Mouse (Mus musculus) heart, embryonic 10.5 days (tissue): ENCODE results near the gene Gm49366. TPM values are rescaled to one million over a fixed set of nuclear protein-coding genes. Genes with fewer than 3 reads are reported as not detected.

Experiments used
- DNase-seq: peaks from one replicate; pipeline ENCODE4 v3.0.0-alpha.2; 2017; ENCODE audit warnings: low spot score
- H3K27ac ChIP-seq: fragments of 300-500 bp; sonication (generic); 2 replicates; pipeline ENCODE4 v1.5.1; 2016; ENCODE audit warnings: mild to moderate bottlenecking
- H3K27me3 ChIP-seq: fragments of 300-500 bp; sonication (generic); 2 replicates; pipeline ENCODE4 v1.6.1; 2016; ENCODE audit warnings: mild to moderate bottlenecking; ENCODE audit not compliant: poor library complexity, insufficient read depth, severe bottlenecking
- H3K36me3 ChIP-seq: fragments of 300-500 bp; sonication (generic); 2 replicates; pipeline ENCODE4 v1.6.1; 2016; ENCODE audit warnings: mild to moderate bottlenecking, moderate library complexity
- H3K4me1 ChIP-seq: fragments of 300-500 bp; sonication (generic); 2 replicates; pipeline ENCODE4 v1.6.1; 2016; ENCODE audit warnings: mild to moderate bottlenecking
- H3K4me3 ChIP-seq: fragments of 300-500 bp; sonication (generic); 2 replicates; pipeline ENCODE4 v1.5.1; 2016; ENCODE audit warnings: mild to moderate bottlenecking, moderate library complexity
- H3K9me3 ChIP-seq: fragments of 300-500 bp; sonication (generic); 2 replicates; pipeline ENCODE4 v1.6.1; 2016; ENCODE audit warnings: mild to moderate bottlenecking, moderate library complexity
- WGBS: fragments of 180-500 bp; shearing (Covaris S2); methylation state at CpG from one replicate; pipeline ENCODE4 v1.1.7; 2016; 5-methylcytosine and 5-hydroxymethylcytosine counted together
- polyA plus RNA-seq: library from polyadenylated mRNA; unstranded; fragments of >200 nt; fragmentation: Nextera tagmentation; extraction: Ambion mirVana; gene quantifications from 2 replicates; pipeline ENCODE4 v1.2.1, GENCODE M21; 2016

The Gm49366 gene
- polyA plus RNA-seq, 1 experiment from 2014 or later: not detected

DNA sequence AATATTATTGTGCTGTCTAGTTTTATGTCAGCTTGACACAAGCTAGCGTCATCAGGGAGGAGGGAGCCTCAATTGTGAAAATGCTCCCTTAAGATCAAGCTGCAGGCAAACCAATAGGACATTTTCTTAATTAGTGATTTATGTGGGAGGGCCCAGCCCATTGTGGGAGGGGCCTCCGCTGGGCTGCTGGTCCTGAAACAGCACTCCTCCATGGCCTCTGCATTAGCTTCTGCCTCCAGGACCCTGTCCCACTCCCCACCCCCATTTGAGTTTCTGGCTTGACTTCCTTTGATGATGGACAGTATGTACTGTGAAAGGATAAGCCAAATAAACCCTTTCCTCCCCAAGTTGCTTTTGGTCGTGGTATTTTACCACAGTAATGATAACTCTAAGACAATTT is 68.3 kb downstream of the Gm49366 start:
- 76% methylated on average over 3 of the region's 3 CpGs for WGBS

DNA sequence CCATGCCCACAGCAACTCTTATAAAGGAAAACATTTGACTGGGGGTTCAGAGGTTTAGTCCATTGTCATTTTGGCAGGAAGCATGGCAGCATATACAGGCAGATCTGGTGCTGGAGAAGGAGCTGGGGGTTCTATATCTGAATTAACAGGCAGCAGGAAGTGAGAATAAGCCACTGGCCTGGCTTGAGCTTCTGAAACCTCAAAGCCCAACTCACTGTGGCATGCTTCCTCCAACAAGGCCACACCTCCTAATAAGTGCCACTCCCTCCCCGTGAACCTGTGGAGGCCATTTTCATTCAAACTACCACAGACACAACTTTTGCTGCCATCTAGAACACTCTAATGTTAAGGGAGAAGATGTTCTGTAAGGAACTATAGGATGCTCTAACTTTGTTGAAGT is 69.0 kb downstream of the Gm49366 start:
- WGBS: 72% methylated on average over 1 of the region's 1 CpGs
- DNase-seq: no peak
- Histone ChIP-seq H3K4me1 (no peaks in the 10 kb centered on the region), H3K36me3 (no peaks in the 10 kb centered on the region), H3K27ac (no peak overlapping the region), H3K27me3 (no peaks in the 10 kb centered on the region), H3K9me3 (no peaks in the 10 kb centered on the region), H3K4me3 (no peak overlapping the region)

More for the DNA sequence above, 68.3 kb downstream of the Gm49366 start:
- no peak for DNase-seq
- H3K9me3 ChIP-seq: no peaks in the 10 kb centered on the region
- H3K27ac ChIP-seq: no peak overlapping the region
- H3K36me3 ChIP-seq: no peaks in the 10 kb centered on the region
- no peak overlapping the region for H3K4me3 ChIP-seq
- no peaks in the 10 kb centered on the region for H3K27me3 ChIP-seq
- H3K4me1 ChIP-seq: no peaks in the 10 kb centered on the region

Other genes with a start within 250 kb of the Gm49366 start
- 38.8 and 39.1 TPM in 2 replicates for gene Numb, start 117.0 kb upstream of the Gm49366 start, polyA plus RNA-seq
- 12.3 and 19.4 TPM in 2 replicates for gene Riox1, start 88.3 kb upstream of the Gm49366 start, polyA plus RNA-seq
- gene Heatr4, start 54.1 kb upstream of the Gm49366 start, polyA plus RNA-seq: not detected in 2 replicates
- gene Acot2, start 51.1 kb upstream of the Gm49366 start, polyA plus RNA-seq: 23.1 and 35.2 TPM in 2 replicates
- gene Acot1, start 29.4 kb upstream of the Gm49366 start, polyA plus RNA-seq: 15.3 and 23.3 TPM in 2 replicates
- 0.37 and 0.72 TPM in 2 replicates for gene Acot4, start 556 bp upstream of the Gm49366 start, polyA plus RNA-seq
- 0.34 and 0.60 TPM in 2 replicates for gene Acot3, start 13.2 kb downstream of the Gm49366 start, polyA plus RNA-seq
- 0.11 TPM in 1 of 2 replicates, not detected in the other for gene Acot5, start 30.4 kb downstream of the Gm49366 start, polyA plus RNA-seq
- gene Acot6, start 61.7 kb downstream of the Gm49366 start, polyA plus RNA-seq: 0.67 and 0.69 TPM in 2 replicates
- gene Dnal1, start 75.4 kb downstream of the Gm49366 start, polyA plus RNA-seq: 3.4 and 3.7 TPM in 2 replicates
- gene Pnma1, start 109.6 kb downstream of the Gm49366 start, polyA plus RNA-seq: 0.71 and 1.1 TPM in 2 replicates
- 8.0 and 10.5 TPM in 2 replicates for gene Elmsan1, start 179.9 kb downstream of the Gm49366 start, polyA plus RNA-seq
- gene Ptgr2, start 246.3 kb downstream of the Gm49366 start, polyA plus RNA-seq: 52.7 and 79.6 TPM in 2 replicates